Comparison of ENCODE assay signal across 20 mouse cellular contexts in genomic region chr3:149116604-149117003, GRCm38 (mm10).
A peak's percentile ranks its signal among the peaks of the same experiment; 100 is the strongest.
DNase-seq lines count a peak whose midpoint lies in the region; ATAC-seq and TF ChIP-seq lines count a peak whose summit lies in the region.
"Had no signal": no experiment of that assay in that cellular context is flagged by ENCODE, and none has a peak within 500 bp of the region (broad histone marks: within the 10 kb centered on the region; RNA-seq: fewer than 3 reads in every experiment).

No protein-coding gene starts in this region.

- TF ChIP-seq CTCF in lung, embryonic 14.5 days (IDR thresholded peaks at IDR 0.05; ENCODE audit: low read depth): no peak
- no peak for TF ChIP-seq CTCF in ES-Bruce4 (IDR thresholded peaks at IDR 0.05; ENCODE audit: low read depth, low read length)

- no peaks in the 10 kb centered on the region for H3K9me3 ChIP-seq in heart, embryonic 13.5 days
- no peaks in the 10 kb centered on the region for H3K9me3 ChIP-seq in lung, embryonic 14.5 days (ENCODE audit: low read depth, low read length)
- no peaks in the 10 kb centered on the region for H3K9me3 ChIP-seq in ES-Bruce4 (replicated peaks; ENCODE audit: control insufficient read depth, insufficient read depth, low read length, poor library complexity, severe bottlenecking)
- H3K9me3 ChIP-seq: embryonic facial prominence, embryonic 13.5 days; limb, embryonic 12.5 days; liver, embryonic 15.5 days had no signal

- H3K9ac ChIP-seq in heart, embryonic 13.5 days: no peak overlapping the region
- no peak overlapping the region for H3K9ac ChIP-seq in lung, embryonic 14.5 days
- H3K9ac ChIP-seq in ES-Bruce4 (ENCODE audit: low read depth, poor library complexity, severe bottlenecking): no peak overlapping the region
- H3K9ac ChIP-seq: embryonic facial prominence, embryonic 13.5 days; hindbrain, embryonic 14.5 days; limb, embryonic 12.5 days; liver, embryonic 15.5 days had no signal

- no peak overlapping the region for H3K4me3 ChIP-seq in heart, embryonic 13.5 days
- H3K4me3 ChIP-seq in lung, embryonic 14.5 days (ENCODE audit: low read depth, low read length): no peak overlapping the region
- H3K4me3 ChIP-seq in ES-Bruce4 (ENCODE audit: low read depth, low read length): no peak overlapping the region
- H3K4me3 ChIP-seq: embryonic facial prominence, embryonic 13.5 days; layer of hippocampus, adult 2 months; left cerebral cortex, adult 2 months; limb, embryonic 12.5 days; liver, embryonic 15.5 days had no signal

- peaks cover 38% of the 10 kb centered on the region for H3K4me1 ChIP-seq in heart, embryonic 13.5 days
- peaks cover 14% of the 10 kb centered on the region for H3K4me1 ChIP-seq in lung, embryonic 14.5 days (ENCODE audit: insufficient read depth)
- H3K4me1 ChIP-seq in ES-Bruce4 (ENCODE audit: control insufficient read depth, insufficient read depth, low read length): peaks cover 10% of the 10 kb centered on the region

- no peak for ATAC-seq in heart, embryonic 13.5 days (ENCODE audit: extremely low read depth, insufficient number of reproducible peaks, low FRiP score, low TSS enrichment)
- no peak for ATAC-seq in lung, embryonic 14.5 days (ENCODE audit: insufficient read depth)
- ATAC-seq: activated CD4-positive, CD25-positive, alpha-beta regulatory T cell, adult 4 months; forebrain, embryonic 16.5 days had no signal

- no peak overlapping the region for H3K27ac ChIP-seq in heart, embryonic 13.5 days (replicated peaks)
- 0 out of 2 replicates have a peak overlapping the region, but pooled peaks have one; percentile 26 for H3K27ac ChIP-seq in lung, embryonic 14.5 days (ENCODE audit: low read depth)
- no peak overlapping the region for H3K27ac ChIP-seq in ES-Bruce4 (ENCODE audit: insufficient read depth, low read length)
- H3K27ac ChIP-seq: embryonic facial prominence, embryonic 13.5 days; hindbrain, embryonic 14.5 days; layer of hippocampus, adult 2 months; left cerebral cortex, adult 2 months; limb, embryonic 12.5 days; liver, embryonic 15.5 days had no signal

- H3K27me3 ChIP-seq in heart, embryonic 13.5 days (replicated peaks): peaks cover 9% of the 10 kb centered on the region; the same call in 1 of the 2 replicates
- H3K27me3 ChIP-seq in lung, embryonic 14.5 days (ENCODE audit: insufficient read depth, low read length): no peaks in the 10 kb centered on the region
- no peaks in the 10 kb centered on the region for H3K27me3 ChIP-seq in ES-Bruce4 (ENCODE audit: control insufficient read depth, insufficient read depth, low read length, poor library complexity, severe bottlenecking)
- H3K27me3 ChIP-seq: embryonic facial prominence, embryonic 13.5 days; limb, embryonic 12.5 days; liver, embryonic 15.5 days had no signal

- DNase-seq in heart, postnatal 10 days: no peak
- no peak for DNase-seq in lung, embryonic 14.5 days
- DNase-seq in lung, postnatal 36 days: no peak
- DNase-seq in fat pad, adult 2 months (ENCODE audit: extremely low read depth, low read depth, low spot score): peak; percentile 66
- no peak for DNase-seq in ovary, postnatal 14 days (ENCODE audit: low spot score)
- DNase-seq: cerebellum, adult 18-20 months; midbrain, embryonic 14.5 days; retina, postnatal 1 day; right cerebral cortex, postnatal 14 days; thymus, postnatal 14 days had no signal

- WGBS in heart, embryonic 13.5 days: 36% methylated on average over 11 of the region's 11 CpGs
- 55% methylated on average over 11 of the region's 11 CpGs for WGBS in lung, embryonic 14.5 days

- no peak for TF ChIP-seq POLR2A in ES-Bruce4 (IDR thresholded peaks at IDR 0.05; ENCODE audit: insufficient read depth, low read length)

- no peaks in the 10 kb centered on the region for H3K36me3 ChIP-seq in heart, embryonic 13.5 days
- H3K36me3 ChIP-seq in lung, embryonic 14.5 days (ENCODE audit: insufficient read depth): no peaks in the 10 kb centered on the region
- no peaks in the 10 kb centered on the region for H3K36me3 ChIP-seq in ES-Bruce4 (ENCODE audit: control insufficient read depth, insufficient read depth, low read length, poor library complexity, severe bottlenecking)
- H3K36me3 ChIP-seq: embryonic facial prominence, embryonic 13.5 days; limb, embryonic 12.5 days; liver, embryonic 15.5 days had no signal

- intact Hi-C loops in heart, postnatal 10 days (cut with DNase I): no loop called here

- H3K4me2 ChIP-seq in heart, embryonic 13.5 days: peak overlapping the region; percentile 12; the same call in 1 of the 2 replicates
- no peak overlapping the region for H3K4me2 ChIP-seq in lung, embryonic 14.5 days
- H3K4me2 ChIP-seq: embryonic facial prominence, embryonic 13.5 days; hindbrain, embryonic 14.5 days; limb, embryonic 12.5 days; liver, embryonic 15.5 days had no signal

- 0 out of 2 replicates have a peak, but pooled peaks have one; percentile 25 for TF ChIP-seq EP300 in ES-Bruce4 (IDR thresholded peaks at IDR 0.05; ENCODE audit: insufficient read depth, low read depth, low read length)
